Mouse (Mus musculus): Measurements from ENCODE around the gene Lonp1.

DNA sequence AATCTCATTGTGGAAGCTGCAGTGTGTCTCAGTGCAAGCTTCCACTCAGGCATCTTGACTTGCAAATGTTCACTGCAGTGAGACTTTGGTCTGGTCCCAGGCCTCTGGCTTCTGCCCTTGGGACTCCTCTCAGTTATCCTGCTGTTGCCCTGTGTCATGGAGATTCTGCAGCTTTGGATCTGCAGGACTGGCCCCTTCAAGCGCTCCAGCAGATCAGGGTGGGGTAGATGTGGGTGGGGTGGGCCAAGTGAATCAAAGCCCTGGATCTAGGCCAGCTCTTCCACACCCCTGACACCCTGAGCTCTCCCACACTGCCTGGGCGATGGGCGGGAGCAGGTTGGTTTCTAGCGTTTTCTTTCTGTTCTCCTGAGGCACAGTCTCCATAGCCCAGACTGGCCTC lies 5.1 kb upstream of the Lonp1 start:
- TF ChIP-seq POLR2A (IDR thresholded peaks at IDR 0.05; ENCODE audit: insufficient read depth, low read depth, low read length): no peak
- TF ChIP-seq EP300 (IDR thresholded peaks at IDR 0.05; ENCODE audit: insufficient read depth, low read depth, low read length): no peak
- no peak for TF ChIP-seq CTCF (IDR thresholded peaks at IDR 0.05)
